Mouse (Mus musculus) megakaryocyte, embryonic 14.5 days (primary cell): ENCODE results near the gene Clcnka.

Experiments
- FLI1 ChIP-seq: IDR thresholded peaks from 2 replicates; pipeline ENCODE4 v1.6.1; 2012; ENCODE audit warnings: low read length, inconsistent platforms, mixed read lengths
- GATA1 ChIP-seq: IDR thresholded peaks from 3 replicates; pipeline ENCODE4 v1.6.1; 2012; ENCODE audit warnings: mixed read lengths, low read length, inconsistent platforms, borderline replicate concordance

GRCm38 (mm10) chr4:141389366-141390150 lies 9.0 kb downstream of the Clcnka start:
- no peak for TF ChIP-seq GATA1
- no peak for TF ChIP-seq FLI1
